Mouse (Mus musculus) ES-Bruce4 (cell line): ENCODE measurements around the gene Lars2.

Experiments
- CTCF ChIP-seq: IDR thresholded peaks from one replicate; pipeline ENCODE4 v1.8.1; 2011; ENCODE audit warnings: low read depth, low read length
- POLR2A ChIP-seq: IDR thresholded peaks from one replicate; pipeline ENCODE4 v1.8.1; 2011; ENCODE audit warnings: low read length; ENCODE audit not compliant: insufficient read depth

DNA sequence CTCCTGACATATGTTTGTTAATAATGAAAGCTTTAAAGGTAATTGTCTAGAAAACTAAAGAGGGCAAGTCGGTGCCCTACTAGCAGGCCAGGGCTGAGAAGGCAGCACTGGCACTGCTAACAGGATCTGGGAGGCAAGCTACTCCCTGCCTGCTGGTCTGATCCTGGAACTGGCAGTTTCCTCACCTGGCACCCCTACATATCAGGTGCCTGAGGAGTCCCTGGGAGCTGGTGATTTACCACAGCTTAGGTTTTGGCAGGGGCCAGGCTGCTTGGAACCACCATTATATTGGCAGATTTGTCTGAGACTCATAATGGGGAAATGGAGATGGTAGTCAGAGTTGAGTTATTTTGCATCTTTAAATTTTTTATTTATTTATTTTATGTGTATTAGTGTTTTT lies 38.5 kb downstream of the Lars2 start:
- TF ChIP-seq POLR2A (no peak), CTCF (no peak)
